Mouse (Mus musculus) spleen, adult 12 weeks (tissue): ENCODE measurements at regions not wholly inside any gene's neighbourhood (a gene's known extent, or its start where the extent isn't known, plus 50 kb on each side); places are given as distances from the start of the nearest gene placed in this dataset.

Experiments
- DNase-seq: peaks from one replicate; pipeline ENCODE4 v3.0.0; 2022; ENCODE audit warnings: low spot score

DNA sequence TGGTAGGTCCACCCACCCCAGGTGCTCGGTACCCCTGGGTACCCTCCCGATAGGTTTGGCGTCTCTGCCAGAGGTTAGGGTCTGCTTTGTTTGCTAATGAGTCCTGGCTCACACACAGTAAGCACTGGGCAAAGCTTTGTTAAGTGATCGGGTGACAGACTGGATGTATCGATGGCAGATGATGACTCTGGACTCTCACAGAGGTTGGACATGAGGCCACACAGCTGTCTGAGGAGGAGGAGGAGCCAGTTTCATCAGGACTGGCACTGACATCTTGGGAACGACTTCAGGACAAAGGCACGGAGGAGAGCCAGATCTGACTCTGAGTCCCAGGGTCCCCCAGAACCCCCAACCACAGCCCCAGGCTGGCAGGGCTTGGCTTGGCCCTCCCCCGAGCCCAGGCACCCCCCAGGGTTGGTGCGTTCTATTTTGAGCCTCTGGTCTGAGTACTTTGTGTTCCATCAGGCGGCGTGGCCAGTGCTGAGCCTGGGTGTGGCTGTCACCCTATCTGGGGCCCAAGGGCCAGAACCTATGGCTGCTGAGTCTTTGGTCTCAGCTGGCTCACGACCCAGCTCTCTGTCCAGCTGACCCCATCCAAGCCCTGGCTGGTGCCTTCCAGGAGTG is 67.6 kb upstream of the Tmem189 start:
- no peak for DNase-seq

DNA sequence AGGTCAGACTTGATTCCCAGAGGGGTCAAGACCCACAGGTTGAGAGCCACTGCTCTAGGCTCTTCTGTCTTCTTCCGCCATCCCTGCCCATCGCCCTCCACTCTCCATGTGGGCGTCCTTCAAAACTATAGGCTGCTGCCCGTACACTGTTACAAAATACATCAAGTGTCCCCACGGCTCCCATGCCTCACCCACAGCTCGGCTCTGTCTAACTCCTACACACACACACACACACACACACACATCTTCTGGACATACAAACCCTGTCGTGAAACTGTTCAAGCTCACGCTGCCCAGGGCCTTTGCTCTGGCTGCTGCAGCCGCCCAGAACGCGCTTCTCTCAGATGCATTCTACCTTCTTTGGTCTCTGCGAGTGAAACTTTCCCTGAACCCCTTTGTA is 67.1 kb upstream of the Tmem189 start:
- no peak for DNase-seq

DNA sequence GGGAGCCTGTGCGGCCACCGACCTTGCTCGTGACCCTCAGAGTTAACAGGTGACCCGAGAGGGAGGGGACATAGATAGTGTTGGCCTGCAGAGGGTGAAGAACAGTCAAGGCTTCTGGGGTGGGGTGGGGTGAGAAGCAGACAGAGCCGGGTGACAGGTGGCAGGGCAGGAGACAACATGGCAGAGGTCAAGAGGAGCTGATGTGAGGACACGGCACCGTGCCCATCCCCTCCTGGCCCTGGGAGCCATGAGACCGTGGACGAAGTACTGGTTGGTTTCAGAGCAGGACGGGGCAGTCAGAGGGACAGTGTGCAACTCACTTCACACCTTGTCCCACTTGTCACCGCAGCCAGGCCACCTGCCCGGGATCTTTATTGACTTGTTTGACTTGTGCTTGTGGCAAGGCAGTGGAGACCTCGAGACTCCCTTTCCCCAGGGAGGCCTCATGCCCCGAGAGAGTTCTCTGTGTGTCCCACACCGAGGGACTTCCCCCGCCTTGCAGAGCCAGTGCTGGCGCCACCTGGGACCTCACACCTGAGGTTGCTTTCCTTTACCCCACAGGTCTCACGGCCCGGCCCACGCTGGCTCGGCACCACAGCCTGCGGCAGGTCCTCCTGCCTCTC is 65.4 kb upstream of the Tmem189 start:
- peak; percentile 63 for DNase-seq

DNA sequence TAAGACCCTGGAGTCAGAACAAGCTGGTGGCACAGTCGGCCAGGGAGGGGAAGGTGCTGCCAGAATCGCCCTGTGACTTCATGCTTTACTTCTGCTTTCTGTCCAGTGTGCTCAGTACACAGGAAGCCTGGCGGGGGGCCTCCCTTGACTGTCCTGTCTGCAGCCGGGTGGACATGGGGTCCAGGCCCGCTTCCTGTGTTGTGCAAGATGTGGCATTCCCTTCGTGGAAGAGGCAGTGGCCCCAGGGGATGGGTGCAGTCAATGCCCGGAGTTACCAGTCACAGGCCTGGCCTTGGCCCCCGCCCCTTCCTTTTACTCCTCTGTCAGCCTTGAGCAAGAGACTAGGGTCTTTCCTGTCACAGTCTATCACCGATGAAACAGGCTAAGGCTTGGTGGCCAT is 64.3 kb upstream of the Tmem189 start:
- peak; percentile 30 for DNase-seq

DNA sequence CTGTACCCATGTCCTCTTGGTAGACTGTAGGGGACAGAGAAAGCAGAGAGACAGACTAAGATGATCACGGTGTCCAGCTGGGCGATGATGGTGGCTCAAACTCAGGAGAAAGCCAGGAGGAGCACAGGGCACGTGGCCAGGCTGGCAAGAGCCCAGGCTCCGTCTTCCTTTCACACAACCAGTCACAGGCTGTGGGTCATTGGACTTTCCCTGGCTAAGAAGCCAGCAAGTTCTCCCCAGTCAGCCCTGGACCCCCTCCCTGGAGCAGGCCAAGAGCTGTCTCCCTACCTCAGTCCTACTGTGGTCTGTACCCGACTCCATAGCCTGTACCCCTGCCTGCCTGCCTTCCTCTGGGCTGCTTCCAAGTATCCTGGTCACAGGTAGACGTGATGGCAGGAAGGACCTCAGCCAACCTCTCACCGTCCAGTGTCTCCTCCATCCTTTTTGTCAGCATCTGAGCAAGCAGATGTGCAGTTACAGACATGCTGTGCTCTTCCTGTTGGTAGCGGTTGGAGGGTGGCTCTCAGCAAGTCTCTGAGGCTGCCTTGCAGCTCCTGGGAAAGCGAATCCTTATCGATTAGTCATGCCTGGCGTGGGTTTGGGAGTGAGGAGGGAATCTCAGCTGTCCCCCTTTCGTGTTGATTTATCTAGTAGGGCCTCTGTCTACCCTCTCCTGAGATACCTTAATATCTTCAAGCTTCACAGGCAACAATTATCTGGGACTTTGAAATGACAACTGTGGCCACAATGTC is 63.4 kb upstream of the Tmem189 start:
- no peak for DNase-seq

DNA sequence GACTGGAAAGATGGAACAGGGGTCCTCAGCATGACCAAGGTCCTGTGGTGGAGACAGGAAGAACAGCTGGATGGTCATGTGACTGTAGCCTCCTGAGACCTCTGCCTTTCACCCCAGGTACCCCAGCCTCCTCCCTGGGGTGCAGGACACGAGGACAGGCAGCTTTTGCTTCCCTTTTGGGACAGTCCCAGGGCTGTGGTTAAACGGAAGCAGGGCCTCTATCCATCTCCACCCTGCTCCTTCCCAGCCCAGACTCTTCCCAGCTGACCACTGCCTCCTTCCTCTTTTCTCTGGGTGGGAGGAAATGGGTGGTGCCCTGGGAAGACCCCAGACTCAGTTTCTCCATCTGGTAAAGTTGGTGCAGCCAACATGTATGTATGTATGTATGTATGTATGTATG is 62.0 kb upstream of the Tmem189 start:
- DNase-seq: no peak

DNA sequence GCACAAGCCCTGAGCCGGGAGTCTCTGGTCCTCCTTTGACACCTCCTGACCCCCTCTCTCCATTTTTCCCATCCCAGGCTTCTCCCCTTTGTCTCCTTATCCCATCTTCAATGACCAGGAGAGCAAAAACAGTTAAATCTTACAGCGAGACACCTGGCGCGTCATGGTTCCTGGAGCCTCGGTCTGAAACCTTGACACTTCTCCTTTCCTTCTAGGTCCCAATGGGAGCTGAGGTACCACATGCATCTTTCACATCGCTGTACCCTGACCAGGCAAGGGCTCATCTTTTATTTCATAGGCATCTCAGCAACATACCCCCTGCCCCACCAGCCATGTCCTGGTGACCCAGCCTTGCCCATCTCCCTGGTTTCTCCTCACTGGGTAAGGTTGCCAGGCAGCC is 58.7 kb upstream of the Tmem189 start:
- no peak for DNase-seq

DNA sequence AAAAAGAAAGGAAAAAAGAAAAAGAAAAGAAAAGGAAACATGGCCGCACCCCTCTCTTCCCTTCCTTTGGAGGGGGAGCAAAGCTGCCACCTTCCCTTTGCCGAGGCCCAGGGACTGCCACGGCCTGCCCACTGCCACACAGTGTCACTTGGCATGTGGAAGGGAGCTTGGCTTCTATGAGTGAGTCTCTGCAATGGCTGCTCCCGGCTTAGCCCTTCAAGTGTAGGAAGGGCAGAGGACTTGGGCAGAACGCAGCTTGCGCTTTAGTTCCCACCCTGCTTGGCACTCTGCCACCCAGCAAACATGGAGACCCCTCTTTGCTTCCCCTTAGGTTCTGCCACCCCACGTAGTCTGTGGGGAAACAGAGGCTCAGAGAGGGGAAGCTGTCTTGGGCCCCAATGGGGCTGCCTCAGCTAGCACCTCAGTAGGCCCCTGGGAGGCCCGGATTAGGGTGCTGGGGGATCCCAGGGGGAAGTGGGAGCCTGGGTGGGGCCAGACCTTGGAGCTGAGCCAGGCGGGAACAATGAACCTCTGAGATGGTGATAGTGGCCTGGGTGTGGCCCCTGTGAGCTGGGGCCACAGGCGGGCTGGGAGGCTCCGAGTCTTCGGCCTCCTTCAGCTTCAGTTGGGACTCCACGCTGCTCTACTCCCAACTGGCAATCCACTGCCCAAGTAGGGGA is 57.7 kb upstream of the Tmem189 start:
- no peak for DNase-seq

DNA sequence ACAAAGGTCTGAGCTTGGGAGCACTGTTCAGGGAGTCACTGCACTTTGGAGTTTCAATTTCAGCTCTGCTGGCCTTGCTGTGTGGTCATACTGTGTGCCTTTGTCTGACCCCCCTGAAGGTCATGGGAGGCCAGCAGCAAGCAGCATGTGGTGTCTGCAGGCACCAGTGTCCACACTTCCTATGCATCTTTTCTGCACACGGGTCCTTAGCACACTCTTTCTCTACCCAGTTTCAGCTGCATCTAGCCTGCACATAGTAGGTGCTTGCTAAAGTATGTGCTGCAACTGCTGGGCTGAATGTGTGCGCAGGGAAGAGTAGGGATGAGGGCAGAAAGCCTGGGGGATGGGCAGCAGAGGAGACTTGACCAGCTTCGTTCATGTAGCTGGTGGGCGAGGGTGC is 56.7 kb upstream of the Tmem189 start:
- no peak for DNase-seq

DNA sequence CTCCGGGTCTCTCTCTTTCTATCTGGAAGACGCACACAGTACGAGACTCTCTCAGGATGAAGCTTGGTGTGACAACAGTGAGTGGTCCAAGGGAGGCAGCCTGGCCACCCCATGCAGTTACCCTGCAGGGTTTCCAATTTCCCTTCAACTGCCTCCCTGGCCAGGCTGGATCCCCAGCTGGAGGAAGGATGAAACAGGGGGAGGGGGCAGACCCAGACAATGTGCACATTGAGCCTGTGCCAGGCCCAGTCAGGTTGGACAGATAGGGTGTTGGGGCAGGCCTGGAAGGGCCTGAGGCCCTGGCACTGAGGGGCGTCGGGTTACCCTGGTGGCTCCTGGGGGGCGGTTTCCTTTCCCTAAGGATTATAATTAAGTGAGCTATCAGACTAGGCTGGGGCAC is 55.8 kb upstream of the Tmem189 start:
- DNase-seq: no peak

DNA sequence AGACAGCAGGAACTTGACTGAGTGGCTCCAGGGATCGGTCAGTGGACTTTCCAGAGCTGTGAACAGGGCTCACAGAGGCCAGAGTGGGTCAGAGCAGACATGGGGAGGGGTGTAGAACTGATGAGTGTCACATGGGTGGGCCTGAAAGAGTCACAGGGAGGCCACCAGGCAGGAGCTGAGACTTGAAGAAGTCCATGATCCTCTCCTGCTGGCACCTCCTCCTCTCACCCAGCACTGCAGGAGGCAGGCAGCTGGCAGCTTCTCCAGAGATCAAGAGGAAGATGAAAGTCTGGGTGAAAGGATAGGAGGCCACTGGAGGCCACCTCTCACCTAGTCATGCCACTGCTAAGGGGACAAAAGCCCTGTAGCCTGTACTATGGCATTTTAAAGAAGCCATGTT is 54.5 kb upstream of the Tmem189 start:
- DNase-seq: no peak

DNA sequence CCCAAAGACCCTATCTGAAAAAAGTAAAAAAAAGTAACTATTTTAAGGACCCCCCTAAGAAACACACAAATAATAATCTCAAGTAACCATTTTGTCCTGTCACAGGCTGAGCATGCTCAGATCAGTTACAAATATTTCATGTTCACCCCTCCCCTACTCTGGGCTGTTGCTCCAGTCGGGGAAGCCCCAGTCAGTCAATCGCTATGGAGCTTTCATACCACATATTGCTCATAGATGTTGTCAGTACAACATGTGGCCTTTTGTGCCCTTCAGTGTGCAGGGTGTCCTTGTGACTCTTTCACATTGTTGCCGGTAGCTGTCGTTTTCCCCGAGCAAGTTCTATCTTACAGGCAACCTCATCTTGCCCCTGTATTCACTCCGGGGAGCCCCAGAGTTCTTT is 52.9 kb upstream of the Tmem189 start:
- no peak for DNase-seq

DNA sequence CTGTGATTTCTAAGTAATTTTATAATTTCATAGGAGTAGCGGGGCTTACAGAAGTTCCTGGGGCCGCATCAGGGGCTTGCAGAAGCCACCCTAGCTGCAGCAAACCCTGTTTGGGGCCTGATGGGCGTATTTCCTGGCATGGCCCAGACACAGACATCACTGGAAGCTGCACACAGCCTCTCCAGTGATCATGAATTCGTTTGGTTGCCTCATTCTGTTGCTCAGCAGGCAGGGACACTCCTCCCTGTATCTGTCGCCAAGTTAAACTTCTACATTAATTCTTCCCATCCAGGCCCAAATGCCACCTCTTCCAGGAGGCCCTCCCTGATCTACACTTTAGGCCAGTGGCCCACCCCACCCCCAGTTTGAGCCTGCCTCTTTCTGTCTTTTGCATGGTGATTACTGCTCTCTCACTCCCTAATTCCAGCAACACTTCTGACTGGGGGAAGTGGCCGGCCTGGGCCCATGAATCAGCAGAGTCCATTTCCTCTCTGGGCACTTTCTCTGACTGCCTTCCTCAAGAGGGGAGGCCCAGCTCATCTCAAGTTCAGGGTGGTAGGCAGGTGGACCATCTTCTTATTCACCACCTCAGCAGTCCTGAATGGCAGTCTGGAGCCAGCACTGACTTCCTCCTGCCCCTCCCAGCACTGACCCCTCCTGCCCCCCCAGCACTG is 51.0 kb upstream of the Tmem189 start:
- DNase-seq: no peak
